8 mouse cellular contexts compared by ENCODE assay signal in the genomic region with DNA sequence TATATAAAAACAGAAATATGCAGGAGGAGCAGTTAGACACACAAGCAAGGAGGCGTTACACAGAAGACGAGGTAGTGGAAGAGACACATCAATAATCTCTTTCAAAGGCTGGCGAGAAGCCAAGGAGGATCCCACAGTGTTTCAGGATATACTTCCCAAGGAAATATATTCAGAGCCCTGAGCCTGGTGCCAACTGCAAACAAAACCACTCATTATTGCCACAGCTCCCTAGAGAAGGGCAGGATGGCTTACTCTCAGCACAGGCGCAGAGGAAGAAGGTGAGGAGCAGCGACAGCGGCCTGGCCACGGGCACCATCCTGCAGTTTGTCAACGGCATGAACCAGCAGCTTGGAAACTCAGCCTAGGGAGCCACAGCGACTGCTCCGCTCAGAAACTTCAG.
DNase-seq lines count a peak whose midpoint lies in the region; ATAC-seq and TF ChIP-seq lines count a peak whose summit lies in the region.
"Had no signal": no experiment of that assay in that cellular context is flagged by ENCODE, and none has a peak within 500 bp of the region (broad histone marks: within the 10 kb centered on the region; RNA-seq: fewer than 3 reads in every experiment).

No protein-coding gene starts in this region.

- TF ChIP-seq POLR2A in cortical plate, adult 2 months (IDR thresholded peaks at IDR 0.05; ENCODE audit: extremely low read depth, insufficient read depth, low read length), result no peak

- H3K9ac ChIP-seq in limb, embryonic 12.5 days (replicated peaks), result no peak overlapping the region
- no peak overlapping the region for H3K9ac ChIP-seq in midbrain, embryonic 16.5 days (ENCODE audit: low read depth, low read length)

- no peaks in the 10 kb centered on the region for H3K36me3 ChIP-seq in limb, embryonic 12.5 days
- H3K36me3 ChIP-seq in limb, embryonic 10.5 days, result peaks cover 4% of the 10 kb centered on the region; the same call in 1 of the 2 replicates
- no peaks in the 10 kb centered on the region for H3K36me3 ChIP-seq in midbrain, embryonic 16.5 days (ENCODE audit: control insufficient read depth, insufficient read depth, low read length)

- H3K4me2 ChIP-seq in limb, embryonic 12.5 days, result no peak overlapping the region
- no peak overlapping the region for H3K4me2 ChIP-seq in midbrain, embryonic 16.5 days (ENCODE audit: low read length)

- H3K9me3 ChIP-seq in limb, embryonic 12.5 days, result no peaks in the 10 kb centered on the region
- H3K9me3 ChIP-seq in limb, embryonic 10.5 days (replicated peaks), result no peaks in the 10 kb centered on the region
- H3K9me3 ChIP-seq in midbrain, embryonic 16.5 days (replicated peaks; ENCODE audit: control insufficient read depth, low read length, poor library complexity, severe bottlenecking), result no peaks in the 10 kb centered on the region

- no peaks in the 10 kb centered on the region for H3K27me3 ChIP-seq in limb, embryonic 12.5 days
- no peaks in the 10 kb centered on the region for H3K27me3 ChIP-seq in limb, embryonic 10.5 days (ENCODE audit: low read depth, poor library complexity, severe bottlenecking)
- no peaks in the 10 kb centered on the region for H3K27me3 ChIP-seq in midbrain, embryonic 16.5 days (ENCODE audit: control insufficient read depth, insufficient read depth, low read depth, low read length)

- 81% methylated on average over 10 of the region's 10 CpGs for WGBS in limb, embryonic 12.5 days
- 82% methylated on average over 10 of the region's 10 CpGs for WGBS in limb, embryonic 10.5 days
- WGBS in midbrain, embryonic 16.5 days, result 40% methylated on average over 10 of the region's 10 CpGs

- no peak for TF ChIP-seq CTCF in cortical plate, adult 2 months (IDR thresholded peaks at IDR 0.05; ENCODE audit: extremely low read depth, insufficient read depth, low read length)

- H3K4me3 ChIP-seq in limb, embryonic 12.5 days (replicated peaks), result no peak overlapping the region
- no peak overlapping the region for H3K4me3 ChIP-seq in limb, embryonic 10.5 days
- H3K4me3 ChIP-seq in cortical plate, adult 2 months (ENCODE audit: insufficient read depth, low read length), result no peak overlapping the region
- no peak overlapping the region for H3K4me3 ChIP-seq in midbrain, embryonic 16.5 days (ENCODE audit: low read depth, low read length)

- peak overlapping the region; percentile 23; the same call in 1 of the 2 replicates for H3K27ac ChIP-seq in limb, embryonic 12.5 days
- H3K27ac ChIP-seq in limb, embryonic 10.5 days, result no peak overlapping the region
- 0 out of 2 replicates have a peak overlapping the region, but pooled peaks have one; percentile 13 for H3K27ac ChIP-seq in cortical plate, adult 2 months (ENCODE audit: insufficient read depth, low read length)
- H3K27ac ChIP-seq in midbrain, embryonic 16.5 days (ENCODE audit: low read length), result peak overlapping the region; percentile 28; the same call in 1 of the 2 replicates

- no peak for ATAC-seq in limb, embryonic 12.5 days (ENCODE audit: insufficient number of reproducible peaks, insufficient read depth, low FRiP score, low TSS enrichment, low read depth)
- ATAC-seq in midbrain, embryonic 16.5 days, result peak; percentile 81

- DNase-seq in limb, embryonic 10.5 days (ENCODE audit: low spot score), result no peak
- peak; percentile 39 for DNase-seq in cerebellum, adult 8-10 months
- no peak for DNase-seq in heart, adult 11 months
- DNase-seq in adrenal gland, postnatal 25 days, result no peak
- DNase-seq: heart, postnatal 10 days had no signal

- H3K4me1 ChIP-seq in limb, embryonic 12.5 days (replicated peaks), result peaks cover 23% of the 10 kb centered on the region
- peaks cover 18% of the 10 kb centered on the region for H3K4me1 ChIP-seq in limb, embryonic 10.5 days
- H3K4me1 ChIP-seq in cortical plate, adult 2 months (ENCODE audit: control insufficient read depth, insufficient read depth, low read length), result peaks cover 2% of the 10 kb centered on the region; the same call in 1 of the 2 replicates
- H3K4me1 ChIP-seq in midbrain, embryonic 16.5 days (ENCODE audit: control insufficient read depth, insufficient read depth, low read length), result peaks cover 25% of the 10 kb centered on the region
